8 mouse cellular contexts compared by ENCODE assay signal in the genomic region with DNA sequence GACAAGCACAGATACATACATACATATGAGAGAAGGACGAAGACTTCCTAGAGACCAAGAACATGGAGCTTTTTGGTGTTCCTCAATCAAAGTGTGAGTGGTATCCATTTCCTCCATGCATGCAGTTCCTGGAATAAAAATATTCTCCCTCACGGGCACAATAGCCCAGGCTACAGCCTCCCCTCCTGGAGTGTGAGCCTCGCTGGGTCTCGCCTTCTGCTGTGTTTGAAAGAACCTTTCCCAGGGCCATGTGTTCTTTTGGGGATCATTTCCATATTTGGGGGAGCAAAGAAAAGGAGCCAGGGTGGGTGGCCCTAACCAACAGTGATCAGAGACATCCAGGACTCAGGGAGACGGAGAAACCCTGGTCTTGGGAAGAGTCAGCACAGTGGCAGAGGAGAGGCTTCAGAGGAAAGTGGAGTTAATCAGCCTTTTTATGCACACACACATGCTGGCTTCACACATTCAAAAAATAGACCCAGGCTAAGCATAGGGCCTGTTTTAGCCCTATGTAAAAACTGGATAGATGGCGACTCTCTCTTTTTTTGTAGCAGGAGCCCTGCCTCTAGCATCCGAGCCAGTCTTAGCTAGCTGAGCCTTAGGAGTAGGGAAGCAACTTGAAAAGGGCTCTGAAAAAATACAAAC. TPM values are rescaled to one million over a fixed set of nuclear protein-coding genes. Genes with fewer than 3 reads are reported as not detected.
A peak's percentile ranks its signal among the peaks of the same experiment; 100 is the strongest.
DNase-seq lines count a peak whose midpoint lies in the region; ATAC-seq and TF ChIP-seq lines count a peak whose summit lies in the region.

No protein-coding gene starts in this region.

- 31% methylated on average over 7 of the region's 7 CpGs for WGBS in cerebellum, adult 2 months
- WGBS in lung, embryonic 16.5 days = 62% methylated on average over 7 of the region's 7 CpGs
- 65% methylated on average over 7 of the region's 7 CpGs for WGBS in limb, embryonic 14.5 days
- 60% methylated on average over 7 of the region's 7 CpGs for WGBS in stomach, postnatal 0 days
- 92% methylated on average over 7 of the region's 7 CpGs for WGBS in thymus, adult 2 months

- no peak for TF ChIP-seq CTCF in cerebellum, adult 2 months (IDR thresholded peaks at IDR 0.05; ENCODE audit: borderline replicate concordance, insufficient read depth, low read depth, low read length)
- TF ChIP-seq CTCF in stomach, postnatal 0 days (IDR thresholded peaks at IDR 0.05; ENCODE audit: low read depth) = no peak
- TF ChIP-seq CTCF in thymus, adult 2 months (IDR thresholded peaks at IDR 0.05; ENCODE audit: borderline replicate concordance, control insufficient read depth, extremely low read depth, insufficient read depth, low read length, poor library complexity) = no peak

- H3K4me3 ChIP-seq in cerebellum, adult 2 months (replicated peaks; ENCODE audit: insufficient read depth, low read depth, low read length) = no peak overlapping the region
- no peak overlapping the region for H3K4me3 ChIP-seq in lung, embryonic 16.5 days (ENCODE audit: low read length)
- H3K4me3 ChIP-seq in limb, embryonic 14.5 days (replicated peaks; ENCODE audit: low read length) = no peak overlapping the region
- H3K4me3 ChIP-seq in stomach, postnatal 0 days (ENCODE audit: low read depth, low read length) = no peak overlapping the region
- no peak overlapping the region for H3K4me3 ChIP-seq in thymus, adult 2 months (ENCODE audit: control insufficient read depth, insufficient read depth, low read length)

- ATAC-seq in lung, embryonic 16.5 days (ENCODE audit: low read depth) = no peak
- ATAC-seq in limb, embryonic 14.5 days (ENCODE audit: low FRiP score, low read depth) = no peak
- 0 out of 2 replicates have a peak, but pooled peaks have one; percentile 3 for ATAC-seq in stomach, postnatal 0 days (ENCODE audit: low FRiP score, low TSS enrichment)

- DNase-seq in cerebellum, adult 2 months = peak in 1 of 2 experiments; percentile 32
- no peak for DNase-seq in cerebellum, adult 9-11 months
- no peak for DNase-seq in lung, postnatal 25 days (ENCODE audit: low spot score)
- no peak for DNase-seq in limb, embryonic 14.5 days (ENCODE audit: low spot score)
- no peak for DNase-seq in stomach, postnatal 0 days (ENCODE audit: low spot score)
- DNase-seq in adrenal gland, postnatal 14 days = no peak
- DNase-seq in thymus, adult 2 months = no peak

- peak overlapping the region; percentile 53 for H3K4me2 ChIP-seq in lung, embryonic 16.5 days (ENCODE audit: low read depth, low read length)
- H3K4me2 ChIP-seq in limb, embryonic 14.5 days (replicated peaks; ENCODE audit: low read depth, low read length, severe bottlenecking) = no peak overlapping the region
- 0 out of 2 replicates have a peak overlapping the region, but pooled peaks have one; percentile 45 for H3K4me2 ChIP-seq in stomach, postnatal 0 days (replicated peaks; ENCODE audit: low read depth)

- peaks cover 28% of the 10 kb centered on the region for H3K4me1 ChIP-seq in cerebellum, adult 2 months (ENCODE audit: control insufficient read depth, insufficient read depth, low read length)
- H3K4me1 ChIP-seq in lung, embryonic 16.5 days (replicated peaks; ENCODE audit: control insufficient read depth, insufficient read depth, low read length) = peaks cover 39% of the 10 kb centered on the region
- H3K4me1 ChIP-seq in limb, embryonic 14.5 days (ENCODE audit: control insufficient read depth, insufficient read depth, low read length) = peaks cover 28% of the 10 kb centered on the region
- peaks cover 9% of the 10 kb centered on the region; the same call in 1 of the 2 replicates for H3K4me1 ChIP-seq in stomach, postnatal 0 days (replicated peaks; ENCODE audit: control insufficient read depth, insufficient read depth)
- peaks cover 9% of the 10 kb centered on the region for H3K4me1 ChIP-seq in thymus, adult 2 months (replicated peaks; ENCODE audit: control insufficient read depth, insufficient read depth, low read length)

- H3K9ac ChIP-seq in lung, embryonic 16.5 days (ENCODE audit: low read length) = peak overlapping the region; percentile 51
- H3K9ac ChIP-seq in limb, embryonic 14.5 days (ENCODE audit: low read depth, low read length, severe bottlenecking) = 0 out of 2 replicates have a peak overlapping the region, but pooled peaks have one; percentile 0
- no peak overlapping the region for H3K9ac ChIP-seq in stomach, postnatal 0 days (ENCODE audit: low read length)

- H3K27me3 ChIP-seq in cerebellum, adult 2 months (ENCODE audit: control insufficient read depth, insufficient read depth, low read length) = no peaks in the 10 kb centered on the region
- H3K27me3 ChIP-seq in lung, embryonic 16.5 days (ENCODE audit: control insufficient read depth, insufficient read depth, low read depth, low read length) = no peaks in the 10 kb centered on the region
- no peaks in the 10 kb centered on the region for H3K27me3 ChIP-seq in limb, embryonic 14.5 days (ENCODE audit: control insufficient read depth, insufficient read depth, low read length)
- H3K27me3 ChIP-seq in stomach, postnatal 0 days (ENCODE audit: control insufficient read depth, insufficient read depth, low read length) = no peaks in the 10 kb centered on the region
- no peaks in the 10 kb centered on the region for H3K27me3 ChIP-seq in thymus, adult 2 months (ENCODE audit: control insufficient read depth, insufficient read depth, low read length)

- no peak for TF ChIP-seq EP300 in stomach, postnatal 0 days (optimal IDR thresholded peaks at IDR 0.05)

- no peak for TF ChIP-seq POLR2A in cerebellum, adult 2 months (IDR thresholded peaks at IDR 0.05; ENCODE audit: borderline replicate concordance, insufficient read depth, low read length)
- no peak for TF ChIP-seq POLR2A in limb, embryonic 14.5 days (IDR thresholded peaks at IDR 0.05; ENCODE audit: borderline replicate concordance, extremely low read depth, insufficient read depth, insufficient read length)
- no peak for TF ChIP-seq POLR2A in thymus, adult 2 months (IDR thresholded peaks at IDR 0.05; ENCODE audit: control insufficient read depth, extremely low read depth, insufficient read depth, low read length, poor library complexity)

- H3K36me3 ChIP-seq in lung, embryonic 16.5 days (ENCODE audit: control insufficient read depth, insufficient read depth, low read length) = no peaks in the 10 kb centered on the region
- no peaks in the 10 kb centered on the region for H3K36me3 ChIP-seq in limb, embryonic 14.5 days (ENCODE audit: control insufficient read depth, insufficient read depth, low read length)
- no peaks in the 10 kb centered on the region for H3K36me3 ChIP-seq in stomach, postnatal 0 days (ENCODE audit: control insufficient read depth, insufficient read depth, low read length)
- H3K36me3 ChIP-seq in thymus, adult 2 months (ENCODE audit: control insufficient read depth, insufficient read depth, low read length) = no peaks in the 10 kb centered on the region

- H3K27ac ChIP-seq in cerebellum, adult 2 months (ENCODE audit: insufficient read depth, low read length) = peak overlapping the region; percentile 88
- H3K27ac ChIP-seq in lung, embryonic 16.5 days (ENCODE audit: low read length) = peak overlapping the region; percentile 94
- peak overlapping the region; percentile 23; the same call in 1 of the 2 replicates for H3K27ac ChIP-seq in limb, embryonic 14.5 days (replicated peaks; ENCODE audit: low read depth, low read length)
- H3K27ac ChIP-seq in stomach, postnatal 0 days (replicated peaks) = peak overlapping the region; percentile 88
- H3K27ac ChIP-seq in thymus, adult 2 months (ENCODE audit: control insufficient read depth, insufficient read depth, low read length) = no peak overlapping the region

- H3K9me3 ChIP-seq in lung, embryonic 16.5 days (ENCODE audit: control insufficient read depth, low read length) = no peaks in the 10 kb centered on the region
- H3K9me3 ChIP-seq in limb, embryonic 14.5 days (ENCODE audit: control insufficient read depth, low read length) = no peaks in the 10 kb centered on the region
- no peaks in the 10 kb centered on the region for H3K9me3 ChIP-seq in stomach, postnatal 0 days (ENCODE audit: control insufficient read depth, low read length)

RNA-seq across cellular contexts. Expression of a gene that starts 17.1 kb away (rescaled TPM):
- polyA plus RNA-seq in cerebellum, adult 2 months (2012; rRNA removed) = 6.5 and 7.8 TPM in 2 replicates
- 8.5 and 9.6 TPM in 2 replicates for polyA plus RNA-seq in lung, embryonic 16.5 days (2015; fragmentation: Nextera tagmentation; extraction: Ambion mirVana)
- polyA plus RNA-seq in limb, embryonic 14.5 days (2012; rRNA removed) = 5.4 and 6.1 TPM in 2 replicates
- 5.6 and 6.7 TPM in 2 replicates for polyA plus RNA-seq in limb, embryonic 14.5 days (2014; fragmentation: Nextera tagmentation; extraction: Ambion mirVana)
- polyA plus RNA-seq in stomach, postnatal 0 days (2015; fragmentation: Nextera tagmentation; extraction: Ambion mirVana) = 2.8 and 2.9 TPM in 2 replicates
- 8.8 and 10.2 TPM in 2 replicates for total RNA-seq in adrenal gland, postnatal 14 days (2021)
- polyA plus RNA-seq in thymus, adult 2 months (2012; rRNA removed) = 3.5 and 4.0 TPM in 2 replicates
